Mouse (Mus musculus) spleen, adult 2 months (tissue): ENCODE data around the gene Serinc3. TPM values are rescaled to one million over a fixed set of nuclear protein-coding genes. Genes with fewer than 3 reads are reported as not detected.

Source experiments
- DNase-seq, 2 experiments: peaks; one replicate each; pipeline versions ENCODE4 v3.0.0 to v3.0.0-alpha.2; 2012 to 2021; ENCODE audit warnings: low spot score in 2 of 2, low read depth in 1 of 2
- H3K27ac ChIP-seq: fragments of 200-500 bp; 2 replicates; pipeline ENCODE4 v1.5.1; 2012; ENCODE audit warnings: low read length, inconsistent platforms; ENCODE audit not compliant: insufficient read depth
- H3K27me3 ChIP-seq: fragments of 200-500 bp; 2 replicates; pipeline ENCODE4 v1.6.1; 2012; ENCODE audit warnings: mild to moderate bottlenecking, moderate library complexity, low read length, inconsistent platforms; ENCODE audit not compliant: control insufficient read depth, insufficient read depth
- H3K36me3 ChIP-seq: fragments of 200-500 bp; 2 replicates; pipeline ENCODE4 v1.6.1; 2012; ENCODE audit warnings: mild to moderate bottlenecking, low read length, inconsistent platforms; ENCODE audit not compliant: control insufficient read depth, insufficient read depth
- H3K4me1 ChIP-seq: fragments of 200-500 bp; 2 replicates; pipeline ENCODE4 v1.6.1; 2011; ENCODE audit warnings: inconsistent platforms; ENCODE audit not compliant: control insufficient read depth, insufficient read depth, insufficient read length
- H3K4me3 ChIP-seq: fragments of 200-500 bp; 2 replicates; pipeline ENCODE4 v1.5.1; 2011; ENCODE audit warnings: mild to moderate bottlenecking, inconsistent platforms; ENCODE audit not compliant: insufficient read depth, insufficient read length; ENCODE audit errors: extremely low read depth
- CTCF ChIP-seq: fragments of 200-500 bp; IDR thresholded peaks from 2 replicates; pipeline ENCODE4 v1.5.1; 2011; ENCODE audit warnings: mild to moderate bottlenecking, inconsistent platforms; ENCODE audit not compliant: insufficient read depth, insufficient read length, insufficient replicate concordance; ENCODE audit errors: extremely low read depth
- POLR2A ChIP-seq: fragments of 200-500 bp; IDR thresholded peaks from 2 replicates; pipeline ENCODE4 v1.6.1; 2011; ENCODE audit warnings: low read depth, low read length, inconsistent platforms
- WGBS: fragments of 180-500 bp; shearing (Covaris S2); methylation state at CpG from one replicate; pipeline ENCODE4 v1.1.7; 2018; 5-methylcytosine and 5-hydroxymethylcytosine counted together
- polyA plus RNA-seq: library from polyadenylated mRNA; depleted of rRNA; stranded (reverse); fragments of >200 nt; gene quantifications from 2 replicates; pipeline ENCODE4 v1.2.3, GENCODE M21; 2012

The Serinc3 gene
- polyA plus RNA-seq, 1 experiment, result 443 TPM

DNA sequence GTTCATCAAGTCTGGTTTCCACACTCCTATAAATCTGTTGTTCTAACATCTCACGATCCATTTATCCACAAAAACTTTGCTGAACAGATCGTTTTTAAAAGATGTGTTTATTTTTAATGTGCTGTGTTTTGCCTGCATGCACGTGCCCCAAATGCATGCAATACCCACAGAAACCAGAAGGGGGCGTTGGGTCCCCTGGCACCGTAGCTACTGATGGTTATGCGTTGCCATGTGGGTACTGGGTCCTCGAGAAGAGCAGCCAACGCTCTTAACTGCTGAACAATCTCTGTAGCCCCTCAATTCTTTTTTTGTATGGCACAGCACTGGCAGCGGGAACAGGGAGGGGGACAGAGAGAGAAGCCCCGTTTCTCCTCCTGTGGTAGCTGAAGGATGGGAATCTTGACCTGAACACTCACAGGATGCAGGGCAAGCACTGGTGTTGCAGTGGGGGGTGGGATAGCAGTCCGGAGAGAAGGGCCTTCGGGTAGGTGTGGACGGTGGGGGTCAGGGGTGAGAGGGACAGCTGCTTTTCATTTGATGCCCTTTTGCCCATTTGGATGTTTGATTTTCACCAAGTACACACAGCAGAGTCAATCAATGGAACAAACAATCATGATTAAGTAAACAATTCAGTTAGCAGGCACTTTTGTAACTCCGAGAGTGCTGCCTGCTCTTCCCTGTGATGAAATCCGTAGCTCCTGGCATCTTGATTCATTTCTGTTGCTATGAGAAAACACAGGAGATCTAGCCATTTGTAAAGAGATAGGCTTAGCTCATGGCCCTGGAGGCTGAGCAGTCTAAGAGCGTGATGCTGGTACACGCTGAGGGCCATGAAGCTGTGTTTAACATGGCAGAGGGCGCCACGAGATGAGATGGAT, 58.3 kb downstream of the Serinc3 start:
- H3K27me3 ChIP-seq, result no peaks in the 10 kb centered on the region
- H3K27ac ChIP-seq, result no peak overlapping the region
- no peaks in the 10 kb centered on the region for H3K36me3 ChIP-seq
- H3K4me1 ChIP-seq, result no peaks in the 10 kb centered on the region
- DNase-seq, result peak; percentile 31 to 36
- no peak overlapping the region for H3K4me3 ChIP-seq
- WGBS, result 56% methylated on average over 19 of the region's 19 CpGs
- peak; percentile 81; the same call in 1 of the 2 replicates for TF ChIP-seq CTCF
- TF ChIP-seq POLR2A, result no peak

DNA sequence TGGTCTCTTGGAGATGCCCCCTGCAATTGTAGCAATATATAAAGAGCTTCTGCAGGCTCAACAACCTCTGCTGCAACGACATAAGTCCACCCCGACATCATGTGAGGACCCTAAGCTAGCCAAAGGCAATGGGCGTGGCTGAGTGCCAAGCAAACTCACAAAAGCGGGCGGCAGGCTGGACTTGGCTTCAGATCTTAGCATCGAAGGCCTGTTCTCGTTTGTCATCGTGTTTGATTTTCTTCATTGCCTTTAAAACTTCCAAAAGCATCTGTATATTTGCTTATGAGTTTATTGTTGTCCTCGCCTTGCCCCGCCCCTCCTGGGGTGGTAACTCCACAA, 60.9 kb downstream of the Serinc3 start:
- Histone ChIP-seq H3K27ac (no peak overlapping the region), H3K27me3 (no peaks in the 10 kb centered on the region), H3K36me3 (no peaks in the 10 kb centered on the region), H3K4me1 (no peaks in the 10 kb centered on the region), H3K4me3 (no peak overlapping the region)
- TF ChIP-seq CTCF (no peak), POLR2A (no peak)
- no peak for DNase-seq
- WGBS, result 81% methylated on average over 10 of the region's 10 CpGs

DNA sequence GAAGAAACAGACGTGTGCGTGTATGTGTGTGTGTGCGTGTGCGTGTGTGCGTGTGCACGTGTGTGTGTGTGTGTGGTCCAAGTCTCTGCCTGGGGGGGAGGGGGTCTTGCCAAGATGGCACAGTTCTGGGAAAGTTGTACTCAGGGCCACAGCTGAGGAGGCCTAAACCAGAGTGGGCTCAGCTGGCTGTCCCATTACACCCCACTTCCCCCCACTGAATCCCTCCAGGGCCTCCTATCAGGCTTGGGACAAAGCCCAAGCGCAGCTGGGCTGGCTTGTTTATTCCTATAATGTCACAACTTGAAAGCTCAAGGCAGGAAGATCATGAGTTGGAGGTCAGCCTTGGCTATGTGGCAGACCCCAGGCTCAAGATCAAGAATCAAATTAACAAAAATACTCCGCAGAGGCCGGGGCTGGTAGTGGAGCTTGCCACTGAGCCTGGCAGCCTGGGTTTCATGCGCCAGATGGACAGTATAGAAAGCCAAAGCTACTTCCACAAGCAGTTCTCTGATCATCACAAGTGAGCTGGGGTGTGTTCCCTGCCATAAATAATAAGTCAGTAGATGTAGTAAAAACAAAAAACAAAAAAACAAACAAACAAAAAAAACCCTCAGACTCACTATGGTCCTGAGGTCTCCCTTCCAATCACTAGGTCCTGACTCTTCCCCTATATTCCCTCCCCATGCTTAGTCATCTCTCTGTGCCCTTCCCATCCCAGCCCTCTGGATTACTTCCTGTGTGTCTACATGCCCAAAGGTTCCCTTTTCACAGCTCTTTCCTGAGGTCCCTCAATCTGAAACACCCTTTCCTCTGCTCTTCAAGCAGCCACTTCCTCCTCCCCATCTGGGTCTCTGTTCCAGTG, 61.5 kb downstream of the Serinc3 start:
- H3K4me3 ChIP-seq, result no peak overlapping the region
- no peaks in the 10 kb centered on the region for H3K4me1 ChIP-seq
- no peak for DNase-seq
- H3K27ac ChIP-seq, result no peak overlapping the region
- 97% methylated on average over 10 of the region's 10 CpGs for WGBS
- TF ChIP-seq CTCF (no peak), POLR2A (no peak)
- no peaks in the 10 kb centered on the region for H3K36me3 ChIP-seq
- H3K27me3 ChIP-seq, result no peaks in the 10 kb centered on the region

DNA sequence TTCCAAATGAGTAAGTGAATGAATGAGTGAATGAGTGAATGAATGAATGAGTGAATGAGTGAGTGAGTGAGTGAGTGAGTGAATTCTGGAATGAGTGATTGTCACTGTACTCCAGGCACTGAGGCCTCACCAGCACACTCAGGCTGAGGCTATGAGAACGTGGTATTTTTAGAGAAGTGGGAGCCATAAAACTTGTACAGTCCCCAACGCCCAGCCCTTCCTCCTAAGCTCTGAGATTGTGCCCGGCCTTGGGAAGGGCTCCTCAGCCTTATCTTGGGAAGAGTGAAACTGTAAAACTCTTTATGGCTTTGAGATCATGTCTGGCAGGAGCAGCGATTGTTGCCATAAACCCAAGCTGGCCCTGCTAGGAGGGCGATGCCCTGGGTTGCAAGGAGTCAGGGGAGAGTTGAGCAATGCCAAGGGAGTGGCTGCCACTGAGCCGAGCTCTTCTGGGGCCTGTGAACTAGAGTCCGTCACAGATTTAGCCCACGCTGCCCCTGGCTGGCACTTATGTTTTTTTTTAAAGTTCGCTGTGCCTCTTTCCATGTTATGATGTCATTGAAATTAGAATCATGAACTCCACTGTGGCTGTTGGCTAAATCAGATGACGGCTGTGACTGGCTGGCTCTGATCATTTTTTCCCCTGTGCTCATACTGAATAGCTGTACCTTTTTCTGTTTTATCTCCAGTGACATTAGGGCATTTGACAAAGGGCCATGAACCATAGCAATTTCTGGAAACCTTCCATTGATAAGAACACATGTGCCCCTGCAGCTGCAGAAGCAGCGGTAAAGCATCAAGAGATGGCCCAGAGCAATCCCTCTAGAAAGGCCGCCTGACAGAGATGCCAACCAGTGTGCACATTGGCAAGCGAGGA, 64.6 kb downstream of the Serinc3 start:
- H3K4me3 ChIP-seq, result no peak overlapping the region
- H3K27me3 ChIP-seq, result no peaks in the 10 kb centered on the region
- H3K27ac ChIP-seq, result no peak overlapping the region
- no peaks in the 10 kb centered on the region; the same call in 1 of the 2 replicates for H3K4me1 ChIP-seq
- TF ChIP-seq POLR2A (no peak), CTCF (no peak)
- WGBS, result 65% methylated on average over 13 of the region's 13 CpGs
- DNase-seq, result no peak
- no peaks in the 10 kb centered on the region for H3K36me3 ChIP-seq

DNA sequence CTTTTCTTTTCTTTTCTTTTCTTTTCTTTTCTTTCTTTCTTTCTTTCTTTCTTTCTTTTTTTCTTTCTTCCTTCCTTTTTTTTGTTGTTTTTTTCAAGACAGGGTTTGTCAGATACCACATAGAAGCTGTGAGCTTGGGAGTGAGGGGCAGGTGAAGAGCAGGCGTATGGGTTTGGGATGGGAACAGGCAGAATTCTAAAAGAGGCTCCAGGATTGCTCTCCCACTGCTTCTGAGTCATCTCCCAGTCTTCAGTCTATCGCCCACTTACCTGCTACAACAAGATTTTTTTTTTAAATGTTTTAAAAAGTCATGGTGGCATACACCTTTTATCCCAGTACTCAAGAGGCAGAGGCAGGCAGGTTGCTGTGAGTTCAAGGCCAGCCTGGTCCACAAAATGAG, 66.9 kb downstream of the Serinc3 start:
- TF ChIP-seq CTCF, result no peak
- TF ChIP-seq POLR2A, result no peak
- Histone ChIP-seq H3K36me3 (no peaks in the 10 kb centered on the region), H3K4me3 (no peak overlapping the region), H3K27ac (no peak overlapping the region), H3K27me3 (no peaks in the 10 kb centered on the region), H3K4me1 (no peaks in the 10 kb centered on the region; the same call in 1 of the 2 replicates)
- DNase-seq, result no peak
- WGBS, result 79% methylated on average over 2 of the region's 2 CpGs

DNA sequence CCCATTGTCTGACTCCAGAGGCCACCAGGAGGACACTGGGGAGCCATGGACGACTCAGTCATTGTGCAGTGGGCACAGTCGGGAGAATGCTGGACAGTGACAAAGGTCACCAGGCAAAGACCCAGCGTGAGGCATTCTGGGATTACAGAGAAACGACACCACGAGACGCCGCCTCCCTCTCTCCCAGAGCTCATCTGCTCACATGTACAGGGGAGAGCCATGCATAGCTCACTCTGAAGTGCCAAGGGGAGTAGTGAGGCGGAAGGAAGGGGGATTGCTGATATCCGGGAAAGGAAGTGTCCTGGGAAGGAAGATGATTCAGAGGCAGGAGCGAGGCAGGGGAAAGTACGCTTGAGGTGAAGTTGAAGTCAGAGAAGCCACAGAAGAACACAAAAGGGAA, 69.7 kb downstream of the Serinc3 start:
- TF ChIP-seq CTCF (no peak), POLR2A (no peak)
- DNase-seq, result no peak
- WGBS, result 29% methylated on average over 11 of the region's 11 CpGs
- H3K4me1 ChIP-seq, result no peaks in the 10 kb centered on the region; the same call in 1 of the 2 replicates
- H3K4me3 ChIP-seq, result peak overlapping the region; percentile 19; the same call in 1 of the 2 replicates
- H3K27ac ChIP-seq, result no peak overlapping the region
- no peaks in the 10 kb centered on the region for H3K36me3 ChIP-seq
- H3K27me3 ChIP-seq, result no peaks in the 10 kb centered on the region
